Mouse (Mus musculus) midbrain, embryonic 16.5 days (tissue): ENCODE data around the gene Gmeb2. TPM values are rescaled to one million over a fixed set of nuclear protein-coding genes. Genes with fewer than 3 reads are reported as not detected.

Experiments used
- ATAC-seq: fragments of 200-750 bp; cut with Nextera tagmentation; 2 replicates; pipeline ENCODE4 v1.8.0; 2017; ENCODE audit warnings: moderate TSS enrichment
- H3K27ac ChIP-seq: fragments of 300-500 bp; sonication (generic); 2 replicates; pipeline ENCODE4 v1.5.1; 2014; ENCODE audit warnings: mild to moderate bottlenecking, low read length, mixed read lengths
- H3K27me3 ChIP-seq: fragments of 300-500 bp; sonication (generic); 2 replicates; pipeline ENCODE4 v1.6.1; 2014; ENCODE audit warnings: low read depth, low read length, mixed read lengths; ENCODE audit not compliant: control insufficient read depth, insufficient read depth
- H3K36me3 ChIP-seq: fragments of 300-500 bp; sonication (generic); 2 replicates; pipeline ENCODE4 v1.6.1; 2014; ENCODE audit warnings: mild to moderate bottlenecking, low read length, moderate library complexity, mixed read lengths; ENCODE audit not compliant: control insufficient read depth, insufficient read depth
- H3K4me1 ChIP-seq: fragments of 300-500 bp; sonication (generic); 2 replicates; pipeline ENCODE4 v1.6.1; 2014; ENCODE audit warnings: mild to moderate bottlenecking, low read length, mixed read lengths; ENCODE audit not compliant: control insufficient read depth, insufficient read depth
- H3K4me2 ChIP-seq: fragments of 300-500 bp; sonication (generic); 2 replicates; pipeline ENCODE4 v1.6.1; 2014; ENCODE audit warnings: mild to moderate bottlenecking, low read length, mixed read lengths
- H3K4me3 ChIP-seq: fragments of 300-500 bp; sonication (generic); 2 replicates; pipeline ENCODE4 v1.5.1; 2014; ENCODE audit warnings: low read depth, mild to moderate bottlenecking, low read length, moderate library complexity, mixed read lengths
- H3K9ac ChIP-seq: fragments of 300-500 bp; sonication (generic); 2 replicates; pipeline ENCODE4 v1.6.1; 2014; ENCODE audit warnings: low read depth, low read length, mixed read lengths
- H3K9me3 ChIP-seq: fragments of 300-500 bp; sonication (generic); replicated peaks from 2 replicates; pipeline ENCODE4 v1.6.1; 2014; ENCODE audit warnings: mild to moderate bottlenecking, low read length, mixed read lengths; ENCODE audit not compliant: control insufficient read depth, poor library complexity, severe bottlenecking
- whole genome bisulfite sequencing: fragments of 180-500 bp; shearing (Covaris S2); extraction: QIAGEN DNeasy Blood & Tissue Kit; methylation state at CpG from one replicate; pipeline ENCODE4 v1.1.7; 2014; 5-methylcytosine and 5-hydroxymethylcytosine counted together
- polyA plus RNA-seq: library from polyadenylated mRNA; unstranded; fragments of >200 nt; fragmentation: Nextera tagmentation; extraction: Ambion mirVana; gene quantifications from 2 replicates; pipeline ENCODE4 v1.2.1, GENCODE M21; 2015

Gene Gmeb2
- polyA plus RNA-seq, 1 experiment from 2014 or later: 16.3 TPM

DNA sequence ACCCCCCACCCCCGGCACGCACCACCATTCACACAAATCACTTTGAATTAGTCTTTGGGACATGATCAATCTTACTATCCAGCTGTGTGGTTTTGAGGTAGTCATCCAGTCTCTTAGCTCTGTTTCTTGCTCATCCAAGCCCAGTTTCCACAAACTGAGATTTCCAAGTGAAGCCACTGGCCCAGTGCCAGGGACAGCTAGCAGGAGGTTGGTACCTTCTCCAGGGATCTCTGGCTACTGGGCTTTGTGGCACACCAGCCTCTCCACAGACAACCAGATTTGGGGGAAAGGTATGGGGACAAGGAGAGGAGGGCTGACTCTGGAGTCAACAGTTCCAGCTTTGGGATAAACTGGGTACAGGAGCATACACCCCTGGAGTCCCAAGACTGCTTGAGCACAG lies 67.5 kb downstream of the Gmeb2 start:
- peaks cover 8% of the 10 kb centered on the region; the same call in 1 of the 2 replicates for H3K4me1 ChIP-seq
- 62% methylated on average over 2 of the region's 2 CpGs for whole genome bisulfite sequencing
- H3K4me2 ChIP-seq: peak overlapping the region; percentile 56
- no peak overlapping the region for H3K9ac ChIP-seq
- H3K27me3 ChIP-seq: no peaks in the 10 kb centered on the region
- H3K4me3 ChIP-seq: peak overlapping the region; percentile 29; the same call in 1 of the 2 replicates
- no peaks in the 10 kb centered on the region for H3K9me3 ChIP-seq
- no peak overlapping the region for H3K27ac ChIP-seq
- no peaks in the 10 kb centered on the region for H3K36me3 ChIP-seq
- no peak for ATAC-seq

DNA sequence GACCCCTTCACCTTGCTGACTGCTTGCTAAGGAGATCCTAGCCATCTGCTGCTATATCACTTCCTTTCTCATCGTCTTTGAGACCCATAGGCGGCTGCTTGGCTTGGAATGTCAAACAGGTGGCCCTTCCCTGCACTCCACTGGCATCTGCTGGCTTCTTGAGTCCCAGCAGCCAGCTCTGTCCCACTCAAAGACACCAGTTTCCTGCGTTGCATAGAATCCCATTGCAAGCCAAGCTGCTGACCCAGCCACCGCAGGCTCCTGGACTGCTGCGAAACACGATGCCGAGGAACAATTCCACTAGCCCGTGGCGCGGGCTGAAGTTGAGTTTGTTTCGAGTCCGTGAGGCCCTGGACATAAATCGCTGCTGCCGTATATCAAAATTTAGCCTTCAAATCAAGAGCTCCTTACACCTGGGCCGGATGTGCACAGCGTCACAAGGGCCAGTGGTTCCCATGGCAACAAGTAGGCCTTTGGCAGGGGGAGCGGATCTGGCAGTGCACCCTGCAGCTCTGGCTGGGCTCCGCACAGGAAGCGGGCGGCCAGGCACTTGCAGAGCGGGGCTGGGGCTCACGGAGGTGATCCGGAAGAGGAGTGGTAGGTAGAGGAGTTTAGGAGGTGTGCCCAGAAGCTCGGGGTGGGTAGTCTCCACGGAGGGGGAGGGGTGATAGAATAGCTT lies 68.2 kb downstream of the Gmeb2 start, which contains the start of gene Fndc11:
Fndc11 (plus strand) TSS at position 476 of the 679 bp plus-strand sequence.
- peak within 1 kb of the TSS; percentile 17; the same call in 1 of the 2 replicates for H3K9ac ChIP-seq
- H3K9me3 ChIP-seq: no peaks in the 10 kb centered on the region
- peak within 1 kb of the TSS; percentile 29 for H3K4me3 ChIP-seq
- peak within 1 kb of the TSS; percentile 47; the same call in 1 of the 2 replicates for H3K27ac ChIP-seq
- H3K27me3 ChIP-seq: no peaks in the 10 kb centered on the region
- ATAC-seq: peak; percentile 96
- H3K4me2 ChIP-seq: peak within 1 kb of the TSS; percentile 56
- H3K4me1 ChIP-seq: peaks cover 8% of the 10 kb centered on the region; the same call in 1 of the 2 replicates
- WGBS: 2% methylated on average over 25 of the region's 25 CpGs
- H3K36me3 ChIP-seq: no peaks in the 10 kb centered on the region

DNA sequence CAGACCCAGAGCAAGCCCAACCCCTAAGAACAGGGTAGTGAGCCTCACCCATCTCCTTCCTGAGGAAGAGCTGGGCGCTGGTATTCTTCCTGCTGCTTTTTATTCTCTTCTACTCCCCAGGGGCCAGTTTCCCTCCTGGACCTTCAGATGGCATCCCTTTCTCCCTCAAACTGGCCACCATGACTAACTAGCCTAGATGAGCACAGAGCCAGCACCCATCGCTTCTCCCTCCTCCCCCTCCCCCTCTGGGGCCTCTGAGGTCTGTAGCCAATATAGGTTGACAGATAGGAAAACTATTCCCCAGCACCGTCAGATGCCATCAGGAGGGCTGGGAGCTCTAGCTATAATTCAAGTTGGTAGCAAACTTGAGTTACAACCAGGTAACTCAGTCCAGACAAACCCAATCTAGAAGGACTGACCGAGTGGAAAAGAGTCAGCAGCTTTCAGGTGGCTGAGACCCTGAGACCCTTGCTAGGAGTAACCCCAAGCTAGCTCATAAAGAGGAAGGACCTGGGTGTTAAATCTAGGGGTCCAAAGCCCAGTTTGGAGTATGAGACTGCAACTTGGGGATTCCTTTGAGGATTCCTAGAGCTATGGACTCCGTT lies 68.9 kb downstream of the Gmeb2 start:
- peaks cover 5% of the 10 kb centered on the region; the same call in 1 of the 2 replicates for H3K27me3 ChIP-seq
- H3K27ac ChIP-seq: no peak overlapping the region
- no peak for ATAC-seq
- no peak overlapping the region for H3K4me3 ChIP-seq
- no peaks in the 10 kb centered on the region for H3K9me3 ChIP-seq
- H3K4me2 ChIP-seq: no peak overlapping the region
- WGBS: 65% methylated on average over 5 of the region's 5 CpGs
- peaks cover 8% of the 10 kb centered on the region; the same call in 1 of the 2 replicates for H3K4me1 ChIP-seq
- no peaks in the 10 kb centered on the region for H3K36me3 ChIP-seq
- no peak overlapping the region for H3K9ac ChIP-seq

GRCm38 (mm10) chr2:181216037-181216436 lies 71.8 kb downstream of the Gmeb2 start:
- WGBS: 93% methylated on average over 6 of the region's 6 CpGs
- no peaks in the 10 kb centered on the region for H3K36me3 ChIP-seq
- no peaks in the 10 kb centered on the region for H3K9me3 ChIP-seq
- no peak overlapping the region for H3K27ac ChIP-seq
- peaks cover 32% of the 10 kb centered on the region for H3K27me3 ChIP-seq
- no peak overlapping the region for H3K4me3 ChIP-seq
- no peak overlapping the region for H3K9ac ChIP-seq
- peaks cover 15% of the 10 kb centered on the region; the same call in 1 of the 2 replicates for H3K4me1 ChIP-seq
- no peak for ATAC-seq
- no peak overlapping the region for H3K4me2 ChIP-seq

DNA sequence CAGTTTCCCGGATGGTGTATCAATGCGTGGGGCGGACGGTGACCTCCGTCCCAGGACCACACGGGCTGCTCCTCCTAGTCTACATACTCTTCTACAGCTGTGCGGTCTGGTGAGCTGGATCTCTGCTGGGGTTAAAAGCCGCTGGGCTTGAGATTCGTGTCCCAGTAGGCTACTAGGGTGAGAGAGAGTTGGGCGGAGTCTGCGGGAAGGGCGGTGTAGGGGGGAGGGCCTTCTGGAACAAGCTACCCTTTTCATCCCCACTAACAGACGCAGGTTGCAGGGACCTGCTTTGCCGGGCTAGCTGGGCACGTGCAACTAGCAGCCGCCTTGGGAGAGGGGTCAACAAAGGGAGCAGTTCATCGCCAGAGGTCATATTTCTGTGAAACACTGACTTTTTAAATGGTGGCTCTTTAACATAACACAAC lies 74.8 kb downstream of the Gmeb2 start, which contains the start of gene Srms:
Srms (minus strand) TSS at position 165 of the 425 bp plus-strand sequence.
- Histone ChIP-seq H3K9ac (peak within 1 kb of the TSS; percentile 15), H3K4me1 (peaks cover 7% of the 10 kb centered on the region; the same call in 1 of the 2 replicates), H3K4me2 (peak within 1 kb of the TSS; percentile 53), H3K27me3 (peaks cover 34% of the 10 kb centered on the region), H3K9me3 (no peaks in the 10 kb centered on the region), H3K36me3 (no peaks in the 10 kb centered on the region), H3K4me3 (peak within 1 kb of the TSS; percentile 28), H3K27ac (no peak within 1 kb of the TSS)
- WGBS: 2% methylated on average over 17 of the region's 17 CpGs
- no peak for ATAC-seq

DNA sequence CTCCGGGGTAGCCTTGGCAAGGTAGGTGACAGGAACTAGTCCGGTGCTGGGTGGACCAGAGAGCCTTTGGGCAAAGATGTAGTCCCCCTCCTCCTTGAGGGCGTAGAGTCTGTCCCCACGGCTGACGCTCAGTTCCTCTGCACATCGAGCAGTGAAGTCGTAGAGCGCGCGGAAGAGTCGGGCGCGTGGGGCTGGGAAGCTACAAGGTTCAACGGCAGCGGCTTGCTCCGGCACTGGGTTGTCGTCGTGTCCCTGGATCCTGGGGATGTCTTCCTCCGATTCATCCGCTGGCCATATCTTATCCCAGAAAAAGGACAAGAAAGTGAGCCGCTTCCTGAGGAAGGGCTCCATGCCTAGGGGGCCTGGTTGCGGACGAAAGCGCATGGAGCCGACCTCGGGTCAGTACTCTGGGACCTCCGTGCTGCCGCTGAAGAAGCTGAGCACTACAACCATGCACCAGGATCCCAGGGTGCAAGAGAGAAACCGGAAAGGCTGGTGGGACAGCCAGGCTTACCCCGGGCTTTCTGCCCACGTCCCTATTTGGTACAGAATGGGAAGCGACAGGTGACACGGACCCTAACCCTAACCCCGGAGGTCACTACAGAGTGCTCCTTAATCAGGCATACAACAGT lies 75.3 kb downstream of the Gmeb2 start:
- H3K4me2 ChIP-seq: peak overlapping the region; percentile 53
- peak overlapping the region; percentile 15 for H3K9ac ChIP-seq
- H3K4me3 ChIP-seq: peak overlapping the region; percentile 28
- no peaks in the 10 kb centered on the region for H3K9me3 ChIP-seq
- no peaks in the 10 kb centered on the region for H3K36me3 ChIP-seq
- peaks cover 7% of the 10 kb centered on the region; the same call in 1 of the 2 replicates for H3K4me1 ChIP-seq
- 3% methylated on average over 34 of the region's 34 CpGs for WGBS
- ATAC-seq: no peak
- H3K27ac ChIP-seq: no peak overlapping the region
- H3K27me3 ChIP-seq: peaks cover 34% of the 10 kb centered on the region

DNA sequence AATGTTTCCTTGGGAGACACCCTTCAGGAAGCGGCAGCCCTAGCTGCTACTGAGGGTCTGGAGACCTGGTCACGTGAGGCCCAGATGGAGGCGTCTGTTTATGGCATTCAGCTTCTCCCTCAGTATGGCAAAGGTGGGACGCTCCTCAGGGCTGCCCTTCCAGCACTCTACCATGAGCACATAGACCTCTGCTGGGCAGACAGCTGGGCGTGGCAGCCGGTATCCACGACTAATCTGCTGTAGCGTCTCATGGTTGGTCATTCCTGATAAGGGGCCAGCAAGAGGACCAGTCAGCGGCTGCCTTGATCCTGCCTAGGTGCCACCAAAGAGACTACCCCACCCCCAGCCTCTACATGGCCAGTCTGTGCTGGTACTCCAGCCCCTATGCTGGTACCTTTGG lies 81.7 kb downstream of the Gmeb2 start:
- Histone ChIP-seq H3K4me2 (no peak overlapping the region), H3K4me1 (no peaks in the 10 kb centered on the region), H3K9me3 (no peaks in the 10 kb centered on the region), H3K27ac (no peak overlapping the region), H3K9ac (no peak overlapping the region), H3K36me3 (no peaks in the 10 kb centered on the region), H3K27me3 (peaks cover 2% of the 10 kb centered on the region; the same call in 1 of the 2 replicates), H3K4me3 (no peak overlapping the region)
- 85% methylated on average over 9 of the region's 9 CpGs for WGBS
- ATAC-seq: no peak

- 92% methylated on average over 5 of the region's 5 CpGs for WGBS
- Histone ChIP-seq H3K27ac (no peak overlapping the region), H3K4me2 (no peak overlapping the region), H3K27me3 (0 out of 2 replicates have a peak, but pooled peaks cover 2% of the 10 kb centered on the region), H3K36me3 (no peaks in the 10 kb centered on the region), H3K9me3 (no peaks in the 10 kb centered on the region), H3K9ac (no peak overlapping the region), H3K4me3 (no peak overlapping the region), H3K4me1 (no peaks in the 10 kb centered on the region)
- ATAC-seq: no peak
Measured at GRCm38 (mm10) chr2:181205678-181206077, 82.2 kb downstream of the Gmeb2 start.
